Mouse (Mus musculus): Measurements from ENCODE around the gene Ech1.

Ech1 gene

DNA sequence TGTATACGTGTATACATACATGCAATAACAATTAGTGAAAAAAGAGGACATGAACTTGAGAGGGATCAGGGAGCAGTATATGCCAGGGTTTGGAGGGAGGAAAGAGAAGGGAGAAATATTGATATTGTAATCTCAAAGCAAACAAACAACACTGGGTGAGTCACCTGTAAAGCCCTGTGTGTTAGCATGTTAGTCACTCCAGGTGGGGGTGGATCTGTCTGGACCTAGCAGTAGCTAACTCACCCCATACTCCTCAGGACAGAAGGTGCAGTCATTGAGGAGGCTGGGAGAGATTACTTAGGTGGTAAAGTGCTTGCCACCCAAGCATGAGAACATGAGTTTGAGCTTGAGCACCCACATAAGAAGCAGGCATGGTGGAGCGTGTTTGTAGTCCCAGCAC lies 34.9 kb downstream of the Ech1 start:
- DNase-seq (ENCODE audit: low spot score in 2 of 2) = no peak

- no peak for DNase-seq (ENCODE audit: low spot score in 2 of 2)
Measured at GRCm38 (mm10) chr7:28860898-28861297, 35.9 kb downstream of the Ech1 start.

DNA sequence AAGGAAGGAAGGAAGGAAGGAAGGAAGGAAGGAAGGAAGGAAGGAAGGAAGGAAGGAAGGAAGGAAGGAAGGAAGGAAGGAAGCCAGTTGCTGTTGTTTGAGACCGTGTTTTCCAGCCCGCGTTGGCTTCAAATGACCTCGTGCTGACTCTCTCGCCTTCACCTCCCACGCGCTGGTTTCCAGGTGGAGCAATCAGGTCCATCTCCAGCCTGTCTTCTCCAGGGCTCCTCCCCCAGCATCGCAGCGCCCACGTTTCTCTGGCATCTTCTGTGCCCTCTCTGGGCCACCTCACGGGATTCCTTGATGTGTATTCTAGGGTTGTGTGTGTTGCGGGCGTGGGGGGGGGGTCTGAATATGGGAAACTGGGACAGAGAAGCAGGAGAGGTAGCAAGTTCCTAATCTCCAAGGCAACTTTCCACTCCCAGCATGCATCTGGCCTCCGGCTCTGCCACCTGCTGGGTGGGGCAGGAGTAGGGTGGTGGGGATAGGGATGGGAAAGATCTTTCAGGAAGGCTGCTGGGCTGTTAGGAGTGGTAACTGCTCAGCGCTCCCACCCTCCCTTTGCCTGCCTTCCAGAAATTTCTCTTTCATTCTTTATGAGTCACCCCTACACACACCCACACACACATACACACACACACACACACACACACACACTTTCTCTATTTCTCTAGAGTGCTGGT lies 37.9 kb downstream of the Ech1 start:
- DNase-seq (ENCODE audit: low spot score in 2 of 2) = no peak

DNA sequence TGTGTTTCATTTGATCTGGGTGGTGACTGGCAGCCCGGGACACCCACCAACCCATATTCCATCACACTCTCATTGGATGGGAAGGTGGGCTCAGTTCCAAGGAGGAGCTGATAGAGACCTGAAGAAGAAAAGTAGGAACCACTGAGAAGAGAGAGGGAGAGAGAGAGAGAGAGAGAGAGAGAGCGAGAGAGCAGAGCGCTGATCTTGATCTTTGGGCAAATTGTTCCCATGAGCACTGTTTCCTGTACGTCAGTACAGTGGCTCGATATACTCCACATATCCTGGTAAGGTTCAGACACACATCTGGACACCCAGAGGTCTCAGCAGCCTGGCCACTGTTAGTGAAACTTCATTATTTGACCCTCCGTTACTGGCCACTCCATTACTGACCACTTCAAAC lies 38.5 kb downstream of the Ech1 start, which contains the start of gene Lgals7:
Gene Lgals7, plus strand, starts transcription at position 314 of the 400 bp plus-strand sequence.
- DNase-seq (ENCODE audit: low spot score in 2 of 2) = no peak

- no peak for DNase-seq (ENCODE audit: low spot score in 2 of 2)
Measured at GRCm38 (mm10) chr7:28864288-28864750, 39.3 kb downstream of the Ech1 start.

GRCm38 (mm10) chr7:28865481-28866300 lies 40.7 kb downstream of the Ech1 start:
- peak; percentile 97 to 98 for DNase-seq (ENCODE audit: low spot score in 2 of 2)

DNA sequence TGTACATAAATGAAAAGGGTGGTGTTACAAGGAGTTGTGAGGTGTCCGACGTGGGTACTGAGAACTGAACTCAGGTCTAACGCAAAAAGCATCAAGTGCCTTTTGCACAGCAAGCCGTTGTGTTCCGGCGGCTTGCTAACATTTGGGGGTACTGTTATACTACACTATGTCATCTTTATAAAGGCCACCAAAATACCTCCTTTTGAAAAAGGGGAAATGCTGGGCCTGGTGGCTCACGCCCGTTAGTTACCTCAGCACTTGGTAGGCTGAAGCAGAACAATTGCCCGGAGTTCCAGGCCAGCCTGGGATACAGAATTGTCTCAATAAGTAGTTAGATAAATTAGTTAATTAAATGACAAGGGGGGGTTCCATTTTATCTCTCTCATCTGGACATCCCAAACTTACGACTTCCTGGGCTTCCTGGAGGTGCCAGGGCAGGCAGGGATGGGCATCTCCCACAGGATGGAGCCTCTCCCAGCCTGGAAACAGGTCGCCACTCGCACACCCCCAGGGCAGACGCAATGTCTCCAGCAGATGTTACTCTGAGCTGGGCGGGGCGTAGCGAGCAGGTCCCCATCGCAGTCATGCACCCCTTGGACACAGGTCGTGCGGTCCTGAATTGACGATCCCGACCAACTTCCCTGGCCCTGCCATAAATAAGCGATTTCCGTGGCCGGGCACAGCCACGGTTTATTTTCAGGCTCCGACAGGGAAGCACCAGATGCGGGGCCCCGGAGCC lies 41.9 kb downstream of the Ech1 start:
- DNase-seq (ENCODE audit: low spot score in 2 of 2) = no peak

GRCm38 (mm10) chr7:28867508-28868340 lies 42.7 kb downstream of the Ech1 start:
- peak; percentile 78 to 84 for DNase-seq (ENCODE audit: low spot score in 2 of 2)

DNA sequence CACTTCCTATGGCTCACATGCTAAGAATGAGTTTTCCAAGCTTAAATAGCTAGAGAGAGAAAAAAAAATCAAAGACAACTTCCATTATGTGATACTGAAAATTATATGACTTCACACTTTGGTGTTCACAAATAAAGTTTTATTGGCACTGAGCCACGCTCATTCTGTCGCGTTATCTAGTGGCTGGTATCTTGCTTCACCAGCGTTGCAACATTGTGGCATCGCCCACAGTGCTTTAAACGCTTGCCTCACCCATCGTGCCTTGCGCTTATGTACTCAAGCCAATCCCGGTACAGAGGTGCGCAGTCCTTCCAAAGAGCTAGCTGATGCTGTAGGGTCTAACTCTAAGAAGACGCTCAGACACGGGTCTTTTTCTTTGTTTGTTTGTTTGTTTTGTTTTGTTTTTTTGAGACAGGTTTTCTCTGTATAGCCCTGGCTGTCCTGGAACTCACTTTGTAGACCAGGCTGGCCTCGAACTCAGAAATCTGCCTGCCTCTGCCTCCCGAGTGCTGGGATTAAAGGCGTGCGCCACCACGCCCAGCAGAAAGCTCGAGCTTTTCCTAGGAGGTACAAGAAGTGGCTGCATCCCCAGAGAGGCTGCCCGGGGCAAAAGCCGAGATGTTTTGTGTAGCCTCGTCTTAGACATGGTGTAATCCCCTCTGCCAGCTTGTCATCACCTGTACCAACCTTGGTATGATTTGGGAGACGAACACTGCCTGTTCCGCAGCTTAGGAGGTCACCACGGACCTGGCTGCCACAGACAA lies 46.1 kb downstream of the Ech1 start:
- DNase-seq (ENCODE audit: low spot score in 2 of 2) = no peak

- no peak for DNase-seq (ENCODE audit: low spot score in 2 of 2)
Measured at GRCm38 (mm10) chr7:28874565-28874964, 49.5 kb downstream of the Ech1 start.

- DNase-seq (ENCODE audit: low spot score in 2 of 2) = no peak
Measured at GRCm38 (mm10) chr7:28876099-28876498, 51.1 kb downstream of the Ech1 start.

- DNase-seq (ENCODE audit: low spot score in 2 of 2) = no peak
Measured at GRCm38 (mm10) chr7:28877155-28877554, 52.1 kb downstream of the Ech1 start.

DNA sequence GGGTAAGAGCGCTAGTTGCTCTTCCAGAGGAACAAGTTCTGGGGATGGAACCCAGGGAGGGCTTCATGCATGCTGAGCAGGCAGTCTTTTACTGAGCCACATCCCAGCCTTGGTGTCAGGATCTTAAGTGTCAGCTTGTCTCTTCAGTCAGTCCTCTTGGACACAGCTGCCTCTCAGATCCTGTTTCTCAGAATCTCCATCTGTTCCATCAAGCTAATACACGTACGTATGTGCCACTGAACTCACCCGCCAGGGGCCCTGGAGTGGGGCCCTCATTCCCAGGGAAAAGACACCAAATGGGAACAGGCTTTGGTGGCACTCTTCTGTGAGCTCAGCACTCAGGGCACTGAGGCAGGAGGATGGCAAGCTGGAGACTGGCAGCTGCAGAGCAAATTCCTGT lies 52.8 kb downstream of the Ech1 start:
- DNase-seq (ENCODE audit: low spot score in 2 of 2) = no peak

DNA sequence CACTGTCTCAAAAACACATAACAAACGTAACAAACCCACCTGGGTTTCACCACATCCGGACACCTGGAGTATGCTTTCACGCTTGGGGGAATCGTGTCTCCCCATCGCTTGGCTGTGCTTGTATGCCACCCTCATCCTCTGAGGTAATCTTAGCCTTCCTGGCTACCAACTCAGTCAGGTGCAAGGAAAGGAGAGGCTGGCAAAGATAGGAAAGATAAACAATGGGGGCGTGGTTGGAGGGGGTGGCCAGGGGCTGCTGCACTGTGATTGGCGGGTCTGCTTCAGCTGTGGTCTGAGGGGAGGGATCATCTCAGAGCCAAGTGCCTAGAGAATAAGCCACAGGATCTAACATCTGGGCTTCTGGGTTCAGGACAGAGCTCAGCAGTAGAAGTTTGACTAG lies 54.6 kb downstream of the Ech1 start:
- DNase-seq (ENCODE audit: low spot score in 2 of 2) = no peak

DNA sequence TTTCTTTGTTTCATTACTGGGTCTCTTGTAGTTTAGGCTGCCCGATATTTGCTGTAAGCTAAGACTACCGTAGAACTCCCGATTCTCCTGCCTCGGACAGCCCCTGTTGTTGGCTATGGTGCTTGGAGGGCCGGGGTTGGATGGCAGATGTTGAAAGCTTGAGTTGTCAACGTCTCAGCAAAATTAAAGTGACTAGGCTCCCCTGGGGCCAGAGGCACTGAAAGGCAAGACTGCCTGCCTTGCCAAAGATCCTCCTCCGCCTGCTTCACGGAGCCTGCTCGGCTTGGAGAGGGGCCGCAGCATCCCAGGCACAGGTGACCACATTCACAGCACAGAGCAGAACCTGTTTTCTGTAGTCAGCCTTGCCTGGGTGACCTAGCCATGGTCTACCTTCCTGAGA lies 55.5 kb downstream of the Ech1 start:
- no peak for DNase-seq (ENCODE audit: low spot score in 2 of 2)

DNA sequence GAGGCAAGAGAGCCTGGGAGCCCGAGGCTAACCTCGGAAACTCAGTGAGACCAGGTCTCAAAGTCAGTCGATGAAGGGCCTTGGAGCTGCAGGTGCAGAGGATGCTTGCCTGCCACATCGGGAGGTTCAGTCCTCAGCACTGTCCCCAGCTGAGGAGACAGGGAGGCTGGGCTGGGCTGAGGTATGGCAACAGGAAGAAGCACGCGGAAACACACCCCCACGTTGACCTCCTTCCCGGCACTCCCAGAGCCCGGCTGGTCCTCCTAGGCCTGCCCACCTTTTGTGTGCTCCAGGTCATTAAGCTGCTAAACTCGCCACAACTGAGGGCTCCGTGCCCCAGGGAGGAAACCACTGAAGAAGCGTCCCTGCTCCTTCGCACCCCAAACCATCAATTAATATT lies 56.2 kb downstream of the Ech1 start, which contains the start of gene Capn12:
Gene Capn12, plus strand, starts transcription at position 224 of the 400 bp plus-strand sequence.
- no peak for DNase-seq (ENCODE audit: low spot score in 2 of 2)
